29 mouse cellular contexts compared by ENCODE assay signal in genomic region chr2:3356311-3356710, GRCm38 (mm10). TPM values are rescaled to one million over a fixed set of nuclear protein-coding genes. Genes with fewer than 3 reads are reported as not detected.
"Had no signal": no experiment of that assay in that cellular context is flagged by ENCODE, and none has a peak within 500 bp of the region (broad histone marks: within the 10 kb centered on the region; RNA-seq: fewer than 3 reads in every experiment).

No protein-coding gene starts in this region.

- H3K27me3 ChIP-seq: liver, embryonic 12.5 days; liver, embryonic 15.5 days; lung, embryonic 15.5 days had no signal

- H3K9ac ChIP-seq: liver, embryonic 12.5 days; liver, embryonic 15.5 days; lung, embryonic 15.5 days had no signal

- H3K4me1 ChIP-seq: liver, embryonic 12.5 days; liver, embryonic 15.5 days; lung, embryonic 15.5 days had no signal

- H3K36me3 ChIP-seq: liver, embryonic 12.5 days; liver, embryonic 15.5 days; lung, embryonic 15.5 days had no signal

- ATAC-seq: liver, embryonic 12.5 days had no signal

- H3K4me2 ChIP-seq: liver, embryonic 12.5 days; liver, embryonic 15.5 days; lung, embryonic 15.5 days; midbrain, embryonic 11.5 days had no signal

- DNase-seq: kidney, postnatal 25 days; layer of hippocampus, adult 9-11 months; layer of hippocampus, postnatal 36 days; lung, adult 18-20 months; lung, postnatal 10 days; lung, postnatal 36 days; midbrain, embryonic 14.5 days; thymus, adult 18-20 months; thymus, postnatal 36 days had no signal

- H3K4me3 ChIP-seq: layer of hippocampus, adult 2 months; left cerebral cortex, adult 2 months; liver, embryonic 12.5 days; liver, embryonic 15.5 days; lung, embryonic 15.5 days had no signal

- H3K27ac ChIP-seq: kidney, postnatal 0 days; layer of hippocampus, adult 2 months; left cerebral cortex, adult 2 months; liver, embryonic 12.5 days; liver, embryonic 15.5 days; lung, embryonic 15.5 days had no signal

- H3K9me3 ChIP-seq: liver, embryonic 12.5 days; liver, embryonic 15.5 days; lung, embryonic 15.5 days had no signal

RNA-seq across cellular contexts. Expression of gene Acbd7, which starts 20.3 kb away (rescaled TPM):
- total RNA-seq: megakaryocyte progenitor cell, adult 5-6 weeks; megakaryocyte-erythroid progenitor cell, adult 5-6 weeks had no signal
- polyA plus RNA-seq: large intestine, adult 2 months; limb, embryonic 11.5 days; neural tube, embryonic 11.5 days; small intestine, adult 2 months; spleen, adult 2 months had no signal

RNA-seq across cellular contexts. Expression of gene Olah, which starts 40.7 kb away (rescaled TPM):
- total RNA-seq: layer of hippocampus, adult 2 months; layer of hippocampus, postnatal 36 days; left cerebral cortex, adult 2 months; left cerebral cortex, postnatal 10 days; left cerebral cortex, postnatal 36 days; megakaryocyte progenitor cell, adult 5-6 weeks; megakaryocyte-erythroid progenitor cell, adult 5-6 weeks; midbrain, postnatal 0 days had no signal
- polyA plus RNA-seq: kidney, postnatal 0 days; large intestine, adult 2 months; limb, embryonic 11.5 days; liver, embryonic 12.5 days; liver, embryonic 15.5 days; lung, embryonic 15.5 days; midbrain, embryonic 11.5 days; midbrain, embryonic 14.5 days; neural tube, embryonic 11.5 days; neural tube, embryonic 14.5 days; small intestine, adult 2 months; spleen, adult 2 months; stomach, embryonic 16.5 days; urinary bladder, adult 2 months had no signal
